Mouse (Mus musculus) thymus, adult 2 months (tissue): ENCODE data around the gene Sos2. TPM values are rescaled to one million over a fixed set of nuclear protein-coding genes. Genes with fewer than 3 reads are reported as not detected.

Experiments used
- DNase-seq: peaks from one replicate; pipeline ENCODE4 v3.0.0; 2021
- H3K27ac ChIP-seq: fragments of 200-500 bp; 2 replicates; pipeline ENCODE4 v1.5.1; 2012; ENCODE audit warnings: low read length, control low read depth; ENCODE audit not compliant: control insufficient read depth, insufficient read depth
- H3K27me3 ChIP-seq: fragments of 200-500 bp; 2 replicates; pipeline ENCODE4 v1.6.1; 2012; ENCODE audit warnings: mild to moderate bottlenecking, low read length, moderate library complexity, mixed read lengths; ENCODE audit not compliant: control insufficient read depth, insufficient read depth
- H3K36me3 ChIP-seq: fragments of 200-500 bp; 2 replicates; pipeline ENCODE4 v1.6.1; 2012; ENCODE audit warnings: mild to moderate bottlenecking, low read length, moderate library complexity; ENCODE audit not compliant: control insufficient read depth, insufficient read depth
- H3K4me1 ChIP-seq: fragments of 200-500 bp; replicated peaks from 2 replicates; pipeline ENCODE4 v1.6.1; 2012; ENCODE audit warnings: low read length; ENCODE audit not compliant: control insufficient read depth, insufficient read depth
- H3K4me3 ChIP-seq: fragments of 200-500 bp; 2 replicates; pipeline ENCODE4 v1.5.1; 2012; ENCODE audit warnings: mild to moderate bottlenecking, low read length, control low read depth, moderate library complexity; ENCODE audit not compliant: control insufficient read depth, insufficient read depth
- CTCF ChIP-seq: fragments of 200-500 bp; IDR thresholded peaks from 2 replicates; pipeline ENCODE4 v1.5.1; 2012; ENCODE audit warnings: mild to moderate bottlenecking, control low read depth, low read length, moderate library complexity, borderline replicate concordance; ENCODE audit not compliant: control insufficient read depth, poor library complexity, insufficient read depth; ENCODE audit errors: extremely low read depth
- POLR2A ChIP-seq: fragments of 200-500 bp; IDR thresholded peaks from 2 replicates; pipeline ENCODE4 v1.6.1; 2012; ENCODE audit warnings: mild to moderate bottlenecking, low read length, control low read depth, moderate library complexity; ENCODE audit not compliant: control insufficient read depth, poor library complexity, insufficient read depth; ENCODE audit errors: extremely low read depth
- WGBS: fragments of 180-500 bp; shearing (Covaris S2); methylation state at CpG from one replicate; pipeline ENCODE4 v1.1.7; 2018; 5-methylcytosine and 5-hydroxymethylcytosine counted together
- polyA plus RNA-seq: library from polyadenylated mRNA; depleted of rRNA; stranded (reverse); fragments of >200 nt; gene quantifications from 2 replicates; pipeline ENCODE4 v1.2.3, GENCODE M21; 2012

The Sos2 gene
- polyA plus RNA-seq, 1 experiment, result 18.0 TPM

GRCm38 (mm10) chr12:69722857-69723256, 41.2 kb upstream of the Sos2 start:
- peaks cover 8% of the 10 kb centered on the region for H3K4me1 ChIP-seq
- 91% methylated on average over 3 of the region's 3 CpGs for WGBS
- TF ChIP-seq POLR2A (no peak), CTCF (no peak)
- H3K4me3 ChIP-seq, result no peak overlapping the region
- H3K27ac ChIP-seq, result no peak overlapping the region
- H3K27me3 ChIP-seq, result no peaks in the 10 kb centered on the region
- H3K36me3 ChIP-seq, result no peaks in the 10 kb centered on the region
- DNase-seq, result no peak

GRCm38 (mm10) chr12:69713628-69714027, 32.0 kb upstream of the Sos2 start:
- TF ChIP-seq POLR2A, result no peak
- TF ChIP-seq CTCF, result no peak
- H3K27ac ChIP-seq, result no peak overlapping the region
- no peaks in the 10 kb centered on the region for H3K4me1 ChIP-seq
- no peak for DNase-seq
- no peak overlapping the region for H3K4me3 ChIP-seq
- H3K36me3 ChIP-seq, result no peaks in the 10 kb centered on the region; the same call in 1 of the 2 replicates
- H3K27me3 ChIP-seq, result no peaks in the 10 kb centered on the region

- no peak overlapping the region for H3K27ac ChIP-seq
- H3K4me3 ChIP-seq, result no peak overlapping the region
- TF ChIP-seq POLR2A (no peak), CTCF (no peak)
- no peak for DNase-seq
- no peaks in the 10 kb centered on the region for H3K27me3 ChIP-seq
- 97% methylated on average over 11 of the region's 11 CpGs for WGBS
- H3K4me1 ChIP-seq, result no peaks in the 10 kb centered on the region
- no peaks in the 10 kb centered on the region for H3K36me3 ChIP-seq
Measured at GRCm38 (mm10) chr12:69704799-69705458, 23.3 kb upstream of the Sos2 start.

- TF ChIP-seq CTCF (no peak), POLR2A (no peak)
- no peaks in the 10 kb centered on the region for H3K27me3 ChIP-seq
- H3K36me3 ChIP-seq, result no peaks in the 10 kb centered on the region
- no peak overlapping the region for H3K4me3 ChIP-seq
- 95% methylated on average over 6 of the region's 6 CpGs for WGBS
- no peak for DNase-seq
- no peak overlapping the region for H3K27ac ChIP-seq
- no peaks in the 10 kb centered on the region for H3K4me1 ChIP-seq
Measured at GRCm38 (mm10) chr12:69698352-69698751, 16.7 kb upstream of the Sos2 start.

DNA sequence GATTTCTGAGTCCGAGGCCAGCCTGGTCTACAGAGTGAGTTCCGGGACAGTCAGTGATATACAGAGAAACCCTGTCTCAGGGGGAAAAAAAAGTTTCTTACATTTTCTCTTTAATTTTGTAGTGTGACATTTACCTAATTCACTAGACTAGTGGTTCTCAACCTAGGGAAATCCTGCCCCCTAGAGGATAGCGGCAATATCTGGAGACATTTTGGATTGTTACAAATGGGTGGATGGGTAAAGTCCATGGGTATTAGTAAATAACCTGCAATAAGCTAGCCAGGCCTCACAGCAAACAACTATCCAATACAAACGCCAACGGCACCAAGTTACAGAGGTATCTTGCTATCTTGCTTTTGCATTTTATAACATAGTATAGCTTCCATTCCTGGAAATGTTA, 15.1 kb upstream of the Sos2 start:
- DNase-seq, result peak; percentile 61
- H3K27ac ChIP-seq, result no peak overlapping the region
- no peaks in the 10 kb centered on the region for H3K27me3 ChIP-seq
- H3K4me3 ChIP-seq, result no peak overlapping the region
- H3K36me3 ChIP-seq, result no peaks in the 10 kb centered on the region
- no peaks in the 10 kb centered on the region for H3K4me1 ChIP-seq
- TF ChIP-seq CTCF, result no peak
- no peak for TF ChIP-seq POLR2A
- 72% methylated on average over 5 of the region's 5 CpGs for WGBS

DNA sequence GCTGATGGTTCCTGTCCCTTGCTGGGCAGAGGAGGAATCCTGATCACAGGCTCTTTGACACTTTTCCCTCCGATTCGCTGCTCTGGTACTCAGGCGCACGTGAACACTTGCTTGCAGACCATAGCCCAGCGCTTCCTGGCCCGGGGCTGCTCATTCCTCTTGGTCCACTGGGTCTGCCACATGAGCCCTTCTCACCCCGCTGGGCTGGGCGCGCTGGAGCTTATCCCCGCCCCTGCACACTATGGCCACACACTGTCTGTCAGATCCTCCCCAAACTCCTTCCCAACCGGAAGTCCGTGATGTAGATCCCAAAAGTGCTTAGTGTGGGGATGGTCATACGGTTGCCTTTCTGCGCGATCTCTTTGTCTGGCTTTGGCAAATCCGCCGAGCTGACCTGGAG, 11.8 kb upstream of the Sos2 start:
- H3K27me3 ChIP-seq, result no peaks in the 10 kb centered on the region
- no peak for TF ChIP-seq POLR2A
- TF ChIP-seq CTCF, result no peak
- H3K4me1 ChIP-seq, result no peaks in the 10 kb centered on the region
- WGBS, result 96% methylated on average over 17 of the region's 17 CpGs
- H3K27ac ChIP-seq, result no peak overlapping the region
- no peak for DNase-seq
- no peak overlapping the region for H3K4me3 ChIP-seq
- H3K36me3 ChIP-seq, result no peaks in the 10 kb centered on the region

DNA sequence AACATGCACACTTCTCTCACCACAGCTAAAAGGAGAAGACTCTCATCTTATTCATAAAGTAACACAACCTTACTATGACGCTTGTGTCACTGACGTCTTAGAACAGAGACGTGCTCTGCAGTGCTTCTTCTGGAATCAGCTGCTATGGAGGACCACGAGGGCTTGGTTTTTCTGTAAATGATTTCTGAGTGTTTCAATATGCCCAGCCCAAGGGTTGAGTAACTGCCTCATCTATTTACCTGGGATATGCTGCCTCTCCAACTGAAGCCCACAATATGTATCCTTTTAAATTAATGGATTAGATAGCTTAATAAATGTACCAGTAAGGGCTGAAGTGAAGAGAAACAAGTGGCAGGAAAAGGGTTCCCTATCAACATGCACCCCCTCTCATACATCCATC, 9.1 kb upstream of the Sos2 start:
- Histone ChIP-seq H3K27me3 (no peaks in the 10 kb centered on the region), H3K4me3 (no peak overlapping the region), H3K27ac (no peak overlapping the region), H3K36me3 (no peaks in the 10 kb centered on the region), H3K4me1 (no peaks in the 10 kb centered on the region)
- DNase-seq, result no peak
- TF ChIP-seq POLR2A (no peak), CTCF (no peak)
- 95% methylated on average over 4 of the region's 4 CpGs for WGBS
